Mouse (Mus musculus) gastrocnemius, adult 2 months (tissue): ENCODE measurements at regions not wholly inside any gene's neighbourhood (a gene's known extent, or its start where the extent isn't known, plus 50 kb on each side); places are given as distances from the start of the nearest gene placed in this dataset.

Experiments
- DNase-seq: peaks from one replicate; pipeline ENCODE4 v3.0.0; 2022
- H3K27ac ChIP-seq: fragments of 200-600 bp; 2 replicates; pipeline ENCODE4 v1.8.1; 2022; ENCODE audit warnings: mild to moderate bottlenecking
- H3K4me3 ChIP-seq: fragments of 200-600 bp; 2 replicates; pipeline ENCODE4 v1.8.1; 2022; ENCODE audit warnings: mild to moderate bottlenecking, moderate library complexity
- CTCF ChIP-seq: fragments of 200-600 bp; IDR thresholded peaks from 2 replicates; pipeline ENCODE4 v1.8.1; 2022; ENCODE audit warnings: antibody characterized with exemption, mild to moderate bottlenecking, moderate library complexity
- intact Hi-C: fragments of 180-260 bp; cut with DNase I; formaldehyde crosslinking; loops from one replicate; pipeline ENCODE4 v1.15.1; 2025

- TF ChIP-seq CTCF = no peak
- intact Hi-C loops = no loop called here
These were observed 121.3 kb upstream of the Bmper start for GRCm38 (mm10) chr9:23101584-23101983.

GRCm38 (mm10) chr9:23101990-23102796 is 120.7 kb upstream of the Bmper start:
- TF ChIP-seq CTCF = no peak
- DNase-seq = no peak
- intact Hi-C loops = no loop called here

More at GRCm38 (mm10) chr9:23101584-23101983, 121.3 kb upstream of the Bmper start:
- Histone ChIP-seq H3K27ac (no peak overlapping the region), H3K4me3 (no peak overlapping the region)
- DNase-seq = no peak

GRCm38 (mm10) chr9:23111500-23111899 is 111.4 kb upstream of the Bmper start:
- no peak for DNase-seq
- no peak for TF ChIP-seq CTCF
- H3K27ac ChIP-seq = no peak overlapping the region
- intact Hi-C loops = no loop called here
- no peak overlapping the region for H3K4me3 ChIP-seq

More at GRCm38 (mm10) chr9:23101990-23102796, 120.7 kb upstream of the Bmper start:
- H3K4me3 ChIP-seq = no peak overlapping the region
- no peak overlapping the region for H3K27ac ChIP-seq

GRCm38 (mm10) chr9:23115026-23115425 is 107.8 kb upstream of the Bmper start:
- no peak overlapping the region for H3K27ac ChIP-seq
- TF ChIP-seq CTCF = no peak
- no peak for DNase-seq
- intact Hi-C loops = no loop called here
- H3K4me3 ChIP-seq = no peak overlapping the region

- intact Hi-C loops = no loop called here
- no peak for DNase-seq
- Histone ChIP-seq H3K27ac (no peak overlapping the region), H3K4me3 (no peak overlapping the region)
- no peak for TF ChIP-seq CTCF
These were observed 107.3 kb upstream of the Bmper start for GRCm38 (mm10) chr9:23115540-23115939.

- Histone ChIP-seq H3K4me3 (no peak overlapping the region), H3K27ac (no peak overlapping the region)
- no peak for DNase-seq
- no peak for TF ChIP-seq CTCF
- intact Hi-C loops = no loop called here
These were observed 106.6 kb upstream of the Bmper start for GRCm38 (mm10) chr9:23116311-23116710.

- intact Hi-C loops = no loop called here
- no peak for DNase-seq
- Histone ChIP-seq H3K27ac (no peak overlapping the region), H3K4me3 (no peak overlapping the region)
- no peak for TF ChIP-seq CTCF
These were observed 103.1 kb upstream of the Bmper start for GRCm38 (mm10) chr9:23119811-23120210.

GRCm38 (mm10) chr9:23120814-23121213 is 102.1 kb upstream of the Bmper start:
- no peak for DNase-seq

GRCm38 (mm10) chr9:23122524-23122923 is 100.4 kb upstream of the Bmper start:
- no peak for DNase-seq
- intact Hi-C loops = no loop called here
- TF ChIP-seq CTCF = no peak
- H3K27ac ChIP-seq = no peak overlapping the region
- no peak overlapping the region for H3K4me3 ChIP-seq

More at GRCm38 (mm10) chr9:23120814-23121213, 102.1 kb upstream of the Bmper start:
- intact Hi-C loops = no loop called here
- Histone ChIP-seq H3K27ac (no peak overlapping the region), H3K4me3 (no peak overlapping the region)
- TF ChIP-seq CTCF = no peak

- no peak overlapping the region for H3K27ac ChIP-seq
- no peak for TF ChIP-seq CTCF
- no peak for DNase-seq
- no peak overlapping the region for H3K4me3 ChIP-seq
- intact Hi-C loops = no loop called here
These were observed 99.4 kb upstream of the Bmper start for GRCm38 (mm10) chr9:23123452-23123851.

GRCm38 (mm10) chr9:23125761-23126704 is 96.8 kb upstream of the Bmper start:
- DNase-seq = no peak
- Histone ChIP-seq H3K4me3 (no peak overlapping the region), H3K27ac (no peak overlapping the region)
- no peak for TF ChIP-seq CTCF
- intact Hi-C loops = no loop called here

GRCm38 (mm10) chr9:23127338-23128017 is 95.4 kb upstream of the Bmper start:
- intact Hi-C loops = no loop called here
- no peak overlapping the region for H3K27ac ChIP-seq
- H3K4me3 ChIP-seq = no peak overlapping the region
- no peak for DNase-seq
- TF ChIP-seq CTCF = no peak
